Mouse (Mus musculus) CH12.LX (cell line): ENCODE data around the gene Gm11568. TPM values are rescaled to one million over a fixed set of nuclear protein-coding genes. Genes with fewer than 3 reads are reported as not detected.

Source experiments
- DNase-seq: peaks from one replicate; pipeline ENCODE4 v3.0.0-alpha.2; 2013; ENCODE audit errors: extremely low read depth
- H3K27ac ChIP-seq: 2 replicates; pipeline ENCODE4 v1.5.1; 2012; ENCODE audit warnings: low read depth, mild to moderate bottlenecking, control low read depth, moderate library complexity; ENCODE audit not compliant: insufficient read depth
- H3K27me3 ChIP-seq: replicated peaks from 2 replicates; pipeline ENCODE3; 2012; ENCODE audit warnings: inconsistent platforms
- H3K36me3 ChIP-seq, 2 experiments: replicated peaks in 1 of 2; 2 replicates each; pipeline versions ENCODE3 to v1.6.1; 2012; ENCODE audit warnings: inconsistent platforms in 1 of 2, low read length in 1 of 2, mild to moderate bottlenecking in 1 of 2, mixed read lengths in 1 of 2, moderate library complexity in 1 of 2; ENCODE audit not compliant: control insufficient read depth in 1 of 2, insufficient read depth in 1 of 2
- H3K4me1 ChIP-seq, 2 experiments: 2 replicates each; pipeline ENCODE4 v1.6.1; 2012; ENCODE audit warnings: inconsistent platforms in 1 of 2, moderate library complexity in 1 of 2; ENCODE audit not compliant: insufficient read depth in 2 of 2, control insufficient read depth in 1 of 2
- H3K4me2 ChIP-seq: 2 replicates; pipeline ENCODE4 v1.6.1; 2012; ENCODE audit warnings: low read depth, mild to moderate bottlenecking, control low read depth; ENCODE audit not compliant: poor library complexity, insufficient read depth, severe bottlenecking
- H3K4me3 ChIP-seq, 3 experiments: fragments of 150-350 bp in 1 of 3; sonication (generic) in 1 of 3; replicated peaks in 1 of 3; 2 replicates each; pipeline versions ENCODE3 to v1.5.1; 2011 to 2012; ENCODE audit warnings: low read depth in 2 of 3, low read length in 2 of 3, mild to moderate bottlenecking in 2 of 3, moderate library complexity in 2 of 3, control low read depth in 1 of 3, improper control_type of control experiment in 1 of 3, inconsistent platforms in 1 of 3, mixed read lengths in 1 of 3; ENCODE audit not compliant: poor library complexity in 1 of 3
- H3K79me2 ChIP-seq: replicated peaks from 2 replicates; pipeline ENCODE4 v1.6.1; 2012; ENCODE audit warnings: mild to moderate bottlenecking, moderate library complexity; ENCODE audit not compliant: control insufficient read depth, poor library complexity, insufficient read depth, severe bottlenecking; ENCODE audit errors: extremely low read depth
- H3K9ac ChIP-seq: 2 replicates; pipeline ENCODE4 v1.6.1; 2012; ENCODE audit warnings: low read depth, mild to moderate bottlenecking, control low read depth, moderate library complexity; ENCODE audit not compliant: insufficient read depth
- H3K9me3 ChIP-seq: replicated peaks from 2 replicates; pipeline ENCODE3; 2012; ENCODE audit warnings: low read length, inconsistent platforms, mixed read lengths
- CTCF ChIP-seq, 2 experiments: IDR thresholded peaks in 1 of 2; conservative IDR thresholded peaks in 1 of 2; 2 replicates each; pipeline ENCODE4 v1.5.1; 2011 to 2012; ENCODE audit warnings: low read depth in 2 of 2, low read length in 2 of 2, improper control_type of control experiment in 1 of 2, inconsistent platforms in 1 of 2, mild to moderate bottlenecking in 1 of 2, moderate library complexity in 1 of 2
- E2F4 ChIP-seq: IDR thresholded peaks from 2 replicates; pipeline ENCODE4 v1.6.1; 2011; ENCODE audit warnings: low read depth, low read length, improper control_type of control experiment; ENCODE audit not compliant: insufficient replicate concordance
- HCFC1 ChIP-seq: IDR thresholded peaks from 2 replicates; pipeline ENCODE4 v1.6.1; 2012; ENCODE audit warnings: low read depth, mild to moderate bottlenecking, inconsistent platforms, low read length, improper control_type of control experiment
- JUN ChIP-seq: IDR thresholded peaks from 2 replicates; pipeline ENCODE4 v1.6.1; 2011; ENCODE audit warnings: low read depth, mild to moderate bottlenecking, low read length, improper control_type of control experiment, moderate library complexity; ENCODE audit not compliant: insufficient read depth
- JUND ChIP-seq: conservative IDR thresholded peaks from 2 replicates; pipeline ENCODE4 v1.6.1; 2011; ENCODE audit warnings: low read depth, low read length, improper control_type of control experiment
- KAT2A ChIP-seq: IDR thresholded peaks from 2 replicates; pipeline ENCODE4 v1.6.1; 2012; ENCODE audit warnings: low read length, improper control_type of control experiment, inconsistent platforms; ENCODE audit not compliant: insufficient replicate concordance
- MAFK ChIP-seq: IDR thresholded peaks from 2 replicates; pipeline ENCODE4 v1.6.1; 2011; ENCODE audit warnings: low read length, improper control_type of control experiment; ENCODE audit not compliant: insufficient replicate concordance
- MAX ChIP-seq: IDR thresholded peaks from 2 replicates; pipeline ENCODE4 v1.6.1; 2011; ENCODE audit warnings: low read length, improper control_type of control experiment
- MAZ ChIP-seq: IDR thresholded peaks from 2 replicates; pipeline ENCODE4 v1.6.1; 2012; ENCODE audit warnings: low read depth, mild to moderate bottlenecking, inconsistent platforms, low read length, improper control_type of control experiment, moderate library complexity
- MYC ChIP-seq: IDR thresholded peaks from 2 replicates; pipeline ENCODE4 v1.6.1; 2011; ENCODE audit warnings: low read depth, mild to moderate bottlenecking, improper control_type of control experiment, low read length
- NELFE ChIP-seq: IDR thresholded peaks from 2 replicates; pipeline ENCODE4 v1.6.1; 2011; ENCODE audit warnings: low read depth, low read length, improper control_type of control experiment
- NRF1 ChIP-seq: IDR thresholded peaks from 2 replicates; pipeline ENCODE4 v1.6.1; 2014; ENCODE audit warnings: low read depth, mild to moderate bottlenecking, inconsistent platforms, low read length, improper control_type of control experiment, moderate library complexity
- PAX5 ChIP-seq: IDR thresholded peaks from 2 replicates; pipeline ENCODE4 v1.6.1; 2012; ENCODE audit warnings: low read length, inconsistent platforms, mixed read lengths
- RAD21 ChIP-seq: IDR thresholded peaks from 2 replicates; pipeline ENCODE4 v1.6.1; 2011; ENCODE audit warnings: low read depth, mild to moderate bottlenecking, low read length, improper control_type of control experiment, moderate library complexity
- RCOR1 ChIP-seq: conservative IDR thresholded peaks from 2 replicates; pipeline ENCODE4 v1.6.1; 2012; ENCODE audit warnings: low read depth, mild to moderate bottlenecking, inconsistent platforms, low read length, improper control_type of control experiment
- SIN3A ChIP-seq: IDR thresholded peaks from 2 replicates; pipeline ENCODE4 v1.6.1; 2012; ENCODE audit warnings: low read length, improper control_type of control experiment, inconsistent platforms
- TBP ChIP-seq: conservative IDR thresholded peaks from 2 replicates; pipeline ENCODE4 v1.6.1; 2011; ENCODE audit warnings: low read depth, low read length, improper control_type of control experiment
- UBTF ChIP-seq: IDR thresholded peaks from 2 replicates; pipeline ENCODE4 v1.6.1; 2012; ENCODE audit warnings: low read depth, mild to moderate bottlenecking, inconsistent platforms, low read length, improper control_type of control experiment, moderate library complexity
- USF1 ChIP-seq: IDR thresholded peaks from 2 replicates; pipeline ENCODE4 v1.6.1; 2014; ENCODE audit warnings: low read depth, mild to moderate bottlenecking, inconsistent platforms, low read length, improper control_type of control experiment
- USF2 ChIP-seq: conservative IDR thresholded peaks from 2 replicates; pipeline ENCODE4 v1.6.1; 2011; ENCODE audit warnings: low read depth, low read length, improper control_type of control experiment
- ZKSCAN1 ChIP-seq: IDR thresholded peaks from 2 replicates; pipeline ENCODE4 v1.6.1; 2012; ENCODE audit warnings: low read depth, inconsistent platforms, low read length, improper control_type of control experiment, borderline replicate concordance
- ZMIZ1 ChIP-seq: IDR thresholded peaks from 2 replicates; pipeline ENCODE4 v1.6.1; 2012; ENCODE audit warnings: low read depth, mild to moderate bottlenecking, inconsistent platforms, low read length, improper control_type of control experiment
- ZNF384 ChIP-seq: IDR thresholded peaks from 2 replicates; pipeline ENCODE4 v1.6.1; 2012; ENCODE audit warnings: low read depth, low read length, improper control_type of control experiment, inconsistent platforms
- dilution Hi-C: fragments of 300-500 bp; cut with MboI; formaldehyde crosslinking; loops from 2 replicates; pipeline ENCODE4 v1.14.3; 2020; ENCODE audit warnings: low sequenced_read_pairs; ENCODE audit not compliant: extremely low pct_unique_long_range_greater_than_20kb, extremely low pct_ligation_motif_present
- in situ Hi-C: fragments of 300-500 bp; cut with MboI; formaldehyde crosslinking; loops from 3 replicates; pipeline ENCODE4 v1.14.3; 2019; ENCODE audit warnings: low sequenced_read_pairs, low pct_ligation_motif_present, low pct_unique_long_range_greater_than_20kb, mixed read lengths
- polyA plus RNA-seq: library from polyadenylated mRNA; unstranded; fragments of >175 nt; gene quantifications from 2 replicates; pipeline ENCODE4 v1.2.1, GENCODE M21; 2012; ENCODE audit warnings: low read depth; ENCODE audit not compliant: insufficient read length
- total RNA-seq, 2 experiments: library from RNA; depleted of rRNA; stranded (reverse); fragments of 300-350 nt in 1 of 2; fragments of >200 nt in 1 of 2; gene quantifications; 2 replicates each; pipeline ENCODE4 v1.2.3; 2012 to 2014

Gene Gm11568
- total and polyA plus RNA-seq, 3 experiments: not detected

DNA sequence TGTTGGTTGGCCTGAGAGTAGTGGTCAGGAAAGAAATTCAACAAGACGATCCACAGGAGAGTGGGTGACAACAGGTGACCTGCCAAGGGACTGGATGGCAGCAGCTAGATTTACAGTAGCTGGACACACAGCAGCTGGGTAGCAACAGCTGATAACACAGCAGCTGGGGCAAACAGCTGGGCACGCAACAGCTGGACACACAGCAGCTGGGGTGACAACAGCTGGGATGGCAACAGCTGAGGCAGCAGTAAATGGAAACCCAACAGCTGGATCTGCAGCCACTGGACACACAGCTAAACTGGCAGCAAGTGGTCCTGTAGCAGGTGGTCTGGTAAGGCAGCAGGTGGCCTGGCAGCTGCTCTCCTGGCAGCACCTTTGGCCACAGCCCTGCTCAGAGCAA lies 11.0 kb upstream of the Gm11568 start:
- H3K27ac ChIP-seq: no peak overlapping the region
- DNase-seq: no peak
- H3K4me1 ChIP-seq: no peaks in the 10 kb centered on the region
- peaks cover 3% of the 10 kb centered on the region for H3K9me3 ChIP-seq
- H3K9ac ChIP-seq: no peak overlapping the region
- dilution Hi-C loops (no loop called here), in situ Hi-C loops (no loop called here)
- H3K79me2 ChIP-seq: no peaks in the 10 kb centered on the region
- TF ChIP-seq JUN (no peak), ZMIZ1 (no peak), SIN3A (no peak), MAZ (no peak), RCOR1 (no peak), NRF1 (no peak), KAT2A (no peak)
- no peaks in the 10 kb centered on the region for H3K36me3 ChIP-seq
- peaks cover 70% of the 10 kb centered on the region for H3K27me3 ChIP-seq
- H3K4me2 ChIP-seq: no peak overlapping the region
- no peak overlapping the region for H3K4me3 ChIP-seq

DNA sequence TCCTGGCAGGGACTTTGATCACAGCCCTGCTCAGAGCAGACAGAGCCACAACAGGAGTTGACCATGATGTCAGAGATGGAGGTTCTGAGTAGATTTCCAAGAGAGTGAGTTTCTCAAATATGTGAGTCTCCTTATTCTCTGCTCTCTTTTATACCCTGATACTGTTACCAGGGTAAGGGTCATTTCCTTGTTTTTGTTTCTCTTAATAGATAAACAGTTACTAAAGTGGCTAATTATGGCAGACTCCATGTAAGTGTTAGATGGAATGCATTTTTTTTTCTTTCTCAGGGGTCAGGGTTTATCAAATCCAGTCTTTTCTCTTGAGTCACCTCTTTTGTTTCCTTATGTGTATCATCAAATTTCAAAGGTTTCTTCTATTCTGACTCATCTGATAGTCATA lies 6.2 kb upstream of the Gm11568 start, which contains the start of gene Krtap4-16:
TSS of gene Krtap4-16 (minus strand) at position 101 of the 400 bp plus-strand sequence.
- Histone ChIP-seq H3K4me3 (no peak within 1 kb of the TSS), H3K4me1 (no peaks in the 10 kb centered on the region), H3K27ac (no peak within 1 kb of the TSS), H3K4me2 (no peak within 1 kb of the TSS), H3K79me2 (no peaks in the 10 kb centered on the region), H3K9me3 (peaks cover 3% of the 10 kb centered on the region), H3K27me3 (peaks cover 74% of the 10 kb centered on the region), H3K36me3 (no peaks in the 10 kb centered on the region), H3K9ac (no peak within 1 kb of the TSS)
- in situ Hi-C loops (no loop called here), dilution Hi-C loops (no loop called here)
- no peak for TF ChIP-seq ZMIZ1
- TF ChIP-seq NELFE: no peak
- no peak for TF ChIP-seq MAX
- no peak for TF ChIP-seq RAD21
- no peak for TF ChIP-seq NRF1
- no peak for TF ChIP-seq USF1
- no peak for TF ChIP-seq ZKSCAN1
- no peak for TF ChIP-seq E2F4
- TF ChIP-seq CTCF (conservative IDR thresholded peaks at IDR 0.05 in 1 of 2, IDR thresholded peaks at IDR 0.05 in 1 of 2; ENCODE audit: low read depth in 2 of 2, low read length in 2 of 2): no peak
- TF ChIP-seq JUND: no peak
- no peak for TF ChIP-seq MYC
- TF ChIP-seq TBP: no peak
- TF ChIP-seq UBTF: no peak
- TF ChIP-seq ZNF384: no peak
- no peak for TF ChIP-seq PAX5
- no peak for TF ChIP-seq USF2
- no peak for TF ChIP-seq MAFK
- TF ChIP-seq KAT2A: no peak
- no peak for TF ChIP-seq HCFC1
- no peak for DNase-seq
